Mouse (Mus musculus): ENCODE results near the gene Scmh1.
"Not testable (repeated sequence)": the region's sequence is repeated elsewhere in the genome, so short reads cannot be mapped to it uniquely, and the experiment has no call there.

The Scmh1 gene

DNA sequence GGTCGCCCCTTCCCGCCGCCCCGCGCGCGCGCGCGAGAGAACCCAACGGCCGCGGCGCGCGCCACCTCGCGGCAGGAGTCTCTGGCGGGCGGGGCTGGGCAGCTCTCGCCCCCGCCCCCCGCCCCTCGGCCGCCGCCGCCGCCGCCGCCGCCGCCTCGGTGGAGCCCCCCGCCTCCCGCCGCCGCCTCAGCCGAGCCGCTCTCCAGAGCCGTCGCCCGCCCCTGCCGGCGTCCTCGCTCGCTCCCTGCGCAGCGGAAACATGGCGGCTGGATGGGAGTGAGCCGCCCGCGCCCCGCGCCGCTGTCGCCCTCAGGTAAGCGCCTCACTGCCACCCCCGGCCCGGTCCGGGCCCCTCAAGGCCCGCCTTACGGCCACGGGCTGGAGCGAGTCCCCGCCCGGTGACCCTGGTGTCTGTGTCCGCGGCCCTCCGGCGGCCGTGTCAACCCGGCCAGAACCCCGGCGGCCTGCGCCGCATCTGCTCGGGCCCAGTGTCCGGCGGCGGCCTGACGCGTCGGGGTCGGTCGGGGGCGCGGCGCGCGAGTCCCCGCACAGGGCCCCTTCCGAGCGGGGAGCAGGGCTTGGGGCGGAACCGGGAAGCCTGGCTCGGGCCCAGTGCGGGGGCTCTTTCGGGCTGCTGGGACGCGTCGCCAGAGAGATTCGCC lies at the start of gene Scmh1:
TSS of gene Scmh1 (plus strand) at position 138 of the 662 bp plus-strand sequence.
- CTCF ChIA-PET = interaction anchor here (0.7 kb wide), 1 partner anchor 985 kb away, joined by 6 read pairs; no protein-coding TSS in a partner anchor

GRCm38 (mm10) chr4:120360011-120360521 lies 45.0 kb upstream of the Scmh1 start:
- CTCF ChIA-PET = no interaction called here

DNA sequence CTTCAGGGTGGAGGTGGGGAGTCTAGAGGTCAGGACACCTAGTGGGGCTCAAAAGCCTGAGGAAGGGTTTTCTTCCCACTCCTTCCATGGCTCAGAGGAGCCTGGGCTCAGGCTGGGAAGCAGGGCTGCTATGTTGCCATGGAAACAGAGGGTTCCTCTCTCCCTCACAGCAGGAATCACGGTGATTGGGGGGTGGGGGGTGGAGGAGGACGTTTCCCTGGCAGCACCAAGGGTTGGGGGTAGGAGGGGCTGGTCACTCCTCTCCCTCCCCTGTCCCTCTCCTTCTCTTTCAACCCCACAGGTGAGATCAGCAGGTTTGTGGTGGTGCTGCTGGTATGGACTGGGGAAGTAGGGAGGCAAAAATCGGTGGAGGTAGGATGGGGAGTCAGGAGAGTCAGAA lies 40.4 kb upstream of the Scmh1 start:
- CTCF ChIA-PET = no interaction called here

DNA sequence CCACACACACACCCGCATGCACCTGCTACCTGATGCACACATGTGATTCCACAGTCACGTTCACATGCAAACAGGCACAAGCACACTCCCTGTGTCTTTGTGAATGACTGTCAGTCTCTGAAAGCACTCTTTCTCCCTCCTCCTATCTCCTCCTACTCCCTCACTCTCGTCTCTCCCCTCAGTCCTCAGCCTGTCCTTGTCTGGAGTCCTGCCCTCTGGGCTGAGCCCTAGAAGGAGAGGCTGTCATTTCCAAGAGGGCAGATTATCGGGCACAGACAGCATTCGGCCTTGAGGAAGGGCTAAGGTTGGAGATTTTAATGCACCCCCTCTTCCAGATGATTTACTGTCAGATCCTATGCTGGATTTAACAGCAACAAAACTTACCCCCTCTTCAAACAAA lies 39.6 kb upstream of the Scmh1 start:
- CTCF ChIA-PET = no interaction called here

GRCm38 (mm10) chr4:120368031-120368430 lies 37.0 kb upstream of the Scmh1 start:
- CTCF ChIA-PET = no interaction called here

GRCm38 (mm10) chr4:120368663-120369062 lies 36.4 kb upstream of the Scmh1 start:
- CTCF ChIA-PET = no interaction called here

GRCm38 (mm10) chr4:120369156-120369555 lies 35.9 kb upstream of the Scmh1 start:
- CTCF ChIA-PET = no interaction called here

DNA sequence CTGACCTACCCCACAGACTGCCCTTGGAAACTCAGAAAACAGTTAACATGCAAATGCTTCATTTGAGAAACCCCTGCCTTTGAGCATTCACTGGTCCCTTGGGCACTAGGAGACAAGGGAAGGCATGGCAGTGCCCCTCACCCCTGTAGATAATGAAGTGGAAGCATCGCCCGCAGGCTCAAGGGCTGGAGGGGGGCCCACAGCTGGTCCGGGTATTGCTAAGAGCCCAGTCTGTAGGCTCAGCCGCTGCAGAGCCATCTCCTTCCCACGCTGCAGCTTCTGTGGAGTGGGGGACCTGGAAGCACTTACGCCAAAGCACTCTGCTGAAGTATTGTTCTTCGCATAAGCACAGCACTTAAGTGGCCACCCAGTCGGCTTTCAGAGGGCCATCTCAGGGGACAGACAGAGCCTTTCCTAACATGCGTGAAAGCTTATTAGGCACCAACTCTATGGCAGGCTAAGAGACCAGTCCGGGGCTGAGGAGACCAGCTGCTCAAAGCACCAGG lies 35.2 kb upstream of the Scmh1 start:
- CTCF ChIA-PET = no interaction called here

DNA sequence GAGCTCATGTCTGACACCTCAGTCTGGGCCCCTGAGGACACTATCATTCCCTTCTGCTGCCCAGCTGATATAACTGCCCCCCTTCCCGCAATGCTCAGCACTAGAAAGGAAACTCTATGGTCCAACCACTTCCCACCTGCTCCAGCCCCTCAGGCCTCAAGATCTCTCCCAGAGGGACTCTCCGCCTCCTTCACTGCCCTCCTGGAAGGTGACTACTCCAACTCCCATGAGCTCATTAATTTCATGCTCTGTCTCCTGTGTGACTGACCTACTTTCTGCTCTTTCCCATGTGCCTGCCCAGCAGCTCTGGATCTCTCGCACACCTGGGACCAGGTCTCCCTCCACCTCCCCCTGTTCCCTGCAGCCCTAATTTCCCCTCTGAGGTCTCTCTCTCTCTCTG lies 32.2 kb upstream of the Scmh1 start:
- CTCF ChIA-PET = no interaction called here

- CTCF ChIA-PET = no interaction called here
Measured at GRCm38 (mm10) chr4:120373813-120374212, 31.3 kb upstream of the Scmh1 start.

DNA sequence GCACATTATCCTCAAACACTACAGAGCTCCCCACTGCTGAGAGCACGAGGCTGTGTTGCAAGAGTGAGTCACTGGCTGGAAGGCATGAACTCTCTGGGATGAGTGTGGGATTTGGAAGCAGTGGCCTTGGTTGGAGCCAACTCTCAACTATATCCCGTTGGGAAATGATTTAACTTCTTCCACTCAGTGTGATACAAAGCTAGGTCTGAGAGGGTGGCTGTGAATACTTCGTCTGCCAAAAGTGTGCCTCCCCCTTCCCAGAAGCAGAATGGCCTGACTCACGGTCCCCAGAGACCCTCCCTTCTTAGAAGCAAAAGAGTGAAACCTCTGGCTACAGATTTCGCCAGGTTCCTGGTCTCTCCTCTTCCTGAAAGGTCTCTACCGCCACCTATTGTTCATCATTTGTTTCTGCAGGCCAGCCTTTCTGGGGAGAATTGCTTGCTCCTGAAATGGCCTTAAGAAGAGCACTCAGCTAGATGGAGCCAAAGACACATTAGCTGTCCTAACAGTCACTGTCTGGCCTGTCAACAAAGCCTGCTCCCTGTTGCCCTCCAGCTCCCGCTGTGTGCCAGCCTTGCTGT lies 24.2 kb upstream of the Scmh1 start:
- CTCF ChIA-PET = interaction anchor here (1.4 kb wide), 1 partner anchor 155 kb away, joined by 3 read pairs; no protein-coding TSS in a partner anchor

DNA sequence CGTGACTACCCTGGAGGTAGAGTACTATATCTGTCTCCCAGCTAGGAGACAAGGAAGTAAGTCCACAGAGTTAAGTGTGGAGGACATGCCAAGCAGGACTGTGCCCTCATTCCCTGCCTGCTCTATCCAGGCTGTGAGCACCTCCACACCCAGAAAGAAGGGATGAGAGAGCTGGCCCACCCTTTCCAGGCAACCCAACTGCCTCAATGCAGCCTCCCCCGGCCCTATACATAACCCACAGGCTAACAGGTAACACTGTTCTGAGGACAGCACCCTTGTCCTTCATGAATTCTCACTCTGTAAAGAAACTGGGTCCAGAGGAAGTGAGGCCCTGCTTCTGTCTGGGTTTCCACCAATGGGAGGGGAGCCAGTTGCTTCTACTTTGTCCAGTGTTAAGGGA lies 19.6 kb upstream of the Scmh1 start:
- CTCF ChIA-PET = no interaction called here

DNA sequence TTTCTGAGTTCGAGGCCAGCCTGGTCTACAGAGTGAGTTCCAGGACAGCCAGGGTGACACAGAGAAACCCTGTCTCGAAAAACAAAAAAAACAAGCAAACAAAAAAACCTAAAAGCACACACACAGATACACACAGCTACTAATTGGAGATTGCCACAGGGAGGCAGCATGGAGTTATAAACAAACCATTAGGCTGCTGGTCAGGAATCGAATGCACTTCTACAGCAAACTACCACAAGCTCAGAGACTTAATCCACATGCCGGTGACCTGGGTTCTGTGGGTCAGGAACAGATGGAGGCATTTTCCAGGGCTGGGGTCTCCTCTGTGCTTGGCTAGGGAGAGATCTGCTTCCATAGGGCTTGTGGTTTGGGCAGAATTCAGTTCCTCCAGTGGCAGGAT lies 17.6 kb upstream of the Scmh1 start:
- CTCF ChIA-PET = no interaction called here

DNA sequence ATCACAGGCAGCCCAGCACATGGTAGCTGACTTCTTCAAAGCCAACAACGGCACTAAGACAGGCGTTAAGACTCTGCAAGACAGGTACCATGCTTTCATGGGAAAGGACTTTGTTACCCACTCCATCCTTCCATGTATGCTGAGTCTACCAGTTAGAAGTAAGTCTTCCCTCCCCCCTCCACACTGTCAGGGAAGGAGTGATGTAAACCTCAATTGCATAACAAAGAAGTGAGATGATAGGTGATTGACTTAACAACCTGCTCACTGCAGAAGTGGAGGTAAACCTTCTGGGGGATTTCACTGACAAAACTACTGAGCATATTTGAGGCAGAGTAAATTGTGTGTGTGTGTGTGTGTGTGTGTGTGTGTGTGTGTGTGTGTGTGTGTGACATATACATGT lies 17.1 kb upstream of the Scmh1 start:
- CTCF ChIA-PET = no interaction called here

DNA sequence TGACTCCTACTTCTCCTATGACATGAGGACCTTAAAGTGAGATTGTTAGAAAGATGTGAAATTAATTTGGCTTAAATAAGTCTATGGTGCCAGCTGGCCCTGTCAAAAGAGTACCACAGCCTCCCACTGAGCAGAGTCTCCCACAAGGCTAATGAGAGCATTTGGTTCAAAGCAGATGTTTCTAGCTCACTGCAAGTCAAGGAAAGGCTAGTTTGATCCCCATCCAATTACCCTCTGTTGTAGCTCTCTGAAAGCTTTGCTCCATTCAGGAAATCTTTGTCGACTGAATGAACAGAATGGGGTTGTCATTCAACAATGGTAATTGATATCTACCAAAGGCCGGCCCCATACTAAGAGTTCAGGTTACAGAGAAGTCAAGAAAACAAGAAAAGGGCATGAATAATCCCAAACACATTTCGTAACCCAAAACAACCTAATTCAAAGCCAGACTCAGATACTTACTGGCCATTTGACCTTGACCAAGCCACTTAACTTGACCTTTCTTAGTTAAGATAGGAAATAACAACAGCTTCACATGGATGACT lies 16.0 kb upstream of the Scmh1 start:
- CTCF ChIA-PET = no interaction called here

- CTCF ChIA-PET = no interaction called here
Measured at GRCm38 (mm10) chr4:120389546-120389945, 15.5 kb upstream of the Scmh1 start.

DNA sequence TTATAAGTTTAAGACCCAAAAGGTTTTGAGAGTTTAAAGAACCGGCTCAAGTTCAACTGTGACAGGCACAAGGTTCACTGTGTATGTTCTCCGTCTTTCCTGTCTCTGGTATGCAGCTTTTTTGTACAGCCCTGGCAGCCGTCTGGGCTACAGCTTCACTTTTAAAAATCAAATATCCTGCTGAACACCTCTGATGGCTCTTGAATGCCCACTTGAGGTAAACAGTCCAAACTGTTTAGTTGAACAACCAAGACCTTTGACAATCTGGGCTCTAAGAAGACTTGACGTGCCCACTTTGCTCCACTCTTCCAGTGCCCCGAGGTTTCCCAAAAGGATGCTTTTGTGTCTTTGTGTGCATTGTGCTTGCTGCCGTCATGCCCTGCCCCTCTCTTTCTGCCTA lies 13.5 kb upstream of the Scmh1 start:
- CTCF ChIA-PET = interaction anchor here (0.7 kb wide), 1 partner anchor 881 kb away, joined by 4 read pairs; no protein-coding TSS in a partner anchor

DNA sequence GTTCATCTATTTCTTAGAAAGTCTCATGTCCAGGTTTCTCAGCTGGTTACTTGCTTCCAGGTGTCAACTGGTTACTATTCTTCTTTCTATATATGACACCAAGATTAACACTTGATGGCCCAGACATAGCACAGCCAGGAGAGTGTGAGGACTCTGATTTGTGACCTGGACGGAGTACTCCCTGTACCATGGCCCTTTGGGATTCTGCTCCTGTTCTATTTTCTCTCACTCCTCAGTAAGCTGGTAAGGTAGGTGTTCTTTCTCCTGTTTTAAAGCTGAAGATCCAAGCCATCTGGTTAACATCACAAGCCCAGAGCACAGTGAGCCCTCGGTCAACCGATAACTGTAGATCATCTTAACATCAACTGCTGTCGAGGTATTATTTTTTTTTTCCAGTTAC lies 12.7 kb upstream of the Scmh1 start:
- CTCF ChIA-PET = no interaction called here

DNA sequence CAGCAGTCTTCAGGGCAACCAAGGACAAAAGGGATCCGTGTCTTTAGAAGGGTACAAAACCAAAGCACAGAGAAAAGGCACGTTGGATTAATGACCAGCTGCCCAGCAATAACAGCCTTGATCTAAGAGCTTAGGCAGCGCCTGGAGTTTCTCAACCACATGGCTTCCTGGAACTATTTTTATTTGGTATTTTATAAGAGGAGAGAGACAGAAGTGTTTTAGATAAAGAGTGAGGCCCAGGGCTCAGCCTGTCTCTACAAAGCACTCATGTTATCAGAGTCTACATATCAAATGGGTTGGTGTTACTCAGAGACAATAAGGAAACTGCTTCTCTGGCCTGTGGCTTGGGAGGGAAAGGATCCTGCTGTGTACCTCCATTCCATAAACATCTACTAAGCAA lies 12.3 kb upstream of the Scmh1 start:
- CTCF ChIA-PET = no interaction called here

DNA sequence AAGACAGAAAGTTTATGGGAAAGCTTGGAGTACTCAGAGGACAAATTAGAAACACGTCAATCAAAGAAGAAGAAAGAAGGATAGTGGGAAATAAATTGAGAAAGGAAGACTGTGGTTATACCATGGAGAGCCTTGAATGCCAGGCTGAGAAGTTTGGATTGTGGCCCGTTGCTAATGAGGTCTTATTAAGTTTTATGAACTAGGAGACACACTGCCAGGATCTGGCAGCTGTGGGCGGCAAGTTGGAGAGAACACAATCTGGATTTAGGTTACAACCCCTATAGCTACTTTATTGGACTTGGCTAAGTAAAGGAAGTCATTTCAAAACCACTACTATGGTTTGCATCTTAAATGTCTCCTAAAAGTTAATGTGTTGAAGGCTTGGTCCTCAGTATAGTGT lies 4.8 kb upstream of the Scmh1 start:
- CTCF ChIA-PET = no interaction called here

- CTCF ChIA-PET = not testable (repeated sequence)
Measured at GRCm38 (mm10) chr4:120402105-120402504, 3.0 kb upstream of the Scmh1 start.

DNA sequence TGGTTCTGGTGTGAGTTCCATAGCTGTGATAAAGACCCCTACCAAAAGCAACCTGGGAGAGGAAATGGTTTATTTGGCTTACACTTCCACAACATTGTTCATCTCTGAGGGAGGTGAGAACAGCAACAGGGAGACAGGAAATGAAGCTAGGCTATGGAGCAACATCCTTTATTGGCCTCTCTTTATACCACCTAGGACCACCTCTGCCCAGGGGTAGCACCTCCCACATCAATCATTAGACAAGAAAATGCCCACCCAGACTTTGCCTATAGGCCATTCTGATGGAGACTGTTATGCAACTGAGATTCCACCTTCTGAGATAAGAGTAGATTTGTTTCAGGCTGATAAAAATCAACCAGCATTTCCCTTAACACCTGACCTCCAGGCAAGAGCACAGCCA lies 834 bp upstream of the Scmh1 start:
- CTCF ChIA-PET = interaction anchor here (0.6 kb wide), 1 partner anchor 1119 kb away, joined by 3 read pairs; no protein-coding TSS in a partner anchor

DNA sequence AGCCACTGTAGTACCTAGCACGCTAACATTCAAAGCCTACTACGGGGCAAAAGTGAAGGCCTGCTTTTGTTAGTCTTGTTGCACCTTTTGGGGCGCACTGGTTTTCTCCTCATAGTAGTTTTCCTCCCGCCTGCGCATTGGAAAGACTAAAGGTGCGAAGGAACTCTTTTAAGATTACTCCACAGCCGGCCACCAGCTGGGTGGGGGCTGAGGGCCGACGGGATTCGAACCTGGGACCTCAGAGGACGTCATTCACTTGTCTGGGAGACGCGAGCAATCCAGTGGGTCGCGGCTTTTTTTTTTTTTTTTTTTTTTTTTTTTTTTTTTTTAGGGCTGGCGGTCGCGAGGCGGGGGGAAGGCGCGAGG lies 320 bp upstream of the Scmh1 start:
- CTCF ChIA-PET = interaction anchor here (0.6 to 0.7 kb wide), 2 partner anchors 985 to 1119 kb away, joined by 3 to 6 read pairs; no protein-coding TSS in a partner anchor
